Mouse (Mus musculus): ENCODE results near the gene Tnfrsf14. TPM values are rescaled to one million over a fixed set of nuclear protein-coding genes. Genes with fewer than 3 reads are reported as not detected.

Gene Tnfrsf14
- polyA plus RNA-seq, 1 experiment, result 2.9 TPM

GRCm38 (mm10) chr4:154880730-154881129 lies 47.6 kb downstream of the Tnfrsf14 start:
- TF ChIP-seq GATA1 (IDR thresholded peaks at IDR 0.05; ENCODE audit: low read length), result no peak

- TF ChIP-seq GATA1 (IDR thresholded peaks at IDR 0.05; ENCODE audit: low read length), result no peak
Observed at GRCm38 (mm10) chr4:154877864-154878548, 50.4 kb downstream of the Tnfrsf14 start.

- TF ChIP-seq GATA1 (IDR thresholded peaks at IDR 0.05; ENCODE audit: low read length), result no peak
Observed at GRCm38 (mm10) chr4:154873186-154873585, 55.2 kb downstream of the Tnfrsf14 start.

Other genes starting within 250 kb of the Tnfrsf14 start
- 0.01 TPM in 1 of 2 replicates, not detected in the other for gene Ttc34, start 91.1 kb downstream of the Tnfrsf14 start, polyA plus RNA-seq (2012)
- gene Mmel1, start 59.0 kb downstream of the Tnfrsf14 start, polyA plus RNA-seq (2012), result 0.05 and 0.10 TPM in 2 replicates
- not detected in 2 replicates for gene Fam213b, start 29.4 kb downstream of the Tnfrsf14 start, polyA plus RNA-seq (2012)
- gene Hes5, start 32.4 kb upstream of the Tnfrsf14 start, polyA plus RNA-seq (2012), result not detected in 2 replicates
- gene Pank4, start 35.6 kb upstream of the Tnfrsf14 start, polyA plus RNA-seq (2012), result 40.0 and 48.2 TPM in 2 replicates
- gene Plch2, start 128.2 kb upstream of the Tnfrsf14 start, polyA plus RNA-seq (2012), result 0.56 TPM in 2 replicates
- gene Pex10, start 138.5 kb upstream of the Tnfrsf14 start, polyA plus RNA-seq (2012), result 20.2 and 30.0 TPM in 2 replicates
- gene Rer1, start 157.8 kb upstream of the Tnfrsf14 start, polyA plus RNA-seq (2012), result 63.6 and 101 TPM in 2 replicates
- gene Morn1, start 158.0 kb upstream of the Tnfrsf14 start, polyA plus RNA-seq (2012), result 2.6 and 3.1 TPM in 2 replicates